Mouse (Mus musculus) midbrain, embryonic 11.5 days (tissue): ENCODE measurements around the gene Ildr2. TPM values are rescaled to one million over a fixed set of nuclear protein-coding genes. Genes with fewer than 3 reads are reported as not detected.

Source experiments
- ATAC-seq: fragments of 200-750 bp; cut with Nextera tagmentation; 2 replicates; pipeline ENCODE4 v1.8.0; 2017; ENCODE audit warnings: moderate TSS enrichment, moderate library complexity; ENCODE audit not compliant: low FRiP score
- DNase-seq: peaks from one replicate; pipeline ENCODE4 v3.0.0; 2015; ENCODE audit warnings: low spot score; ENCODE audit errors: missing footprints
- H3K27ac ChIP-seq: fragments of 300-500 bp; sonication (generic); 2 replicates; pipeline ENCODE4 v1.5.1; 2014; ENCODE audit warnings: low read depth, low read length
- H3K27me3 ChIP-seq: fragments of 300-500 bp; sonication (generic); 2 replicates; pipeline ENCODE4 v1.6.1; 2014; ENCODE audit warnings: mild to moderate bottlenecking, low read length, moderate library complexity, mixed read lengths; ENCODE audit not compliant: control insufficient read depth, insufficient read depth
- H3K36me3 ChIP-seq: fragments of 300-500 bp; sonication (generic); 2 replicates; pipeline ENCODE4 v1.6.1; 2014; ENCODE audit warnings: mild to moderate bottlenecking, low read length, moderate library complexity, mixed read lengths; ENCODE audit not compliant: control insufficient read depth, insufficient read depth
- H3K4me1 ChIP-seq: fragments of 300-500 bp; sonication (generic); 2 replicates; pipeline ENCODE4 v1.6.1; 2014; ENCODE audit warnings: low read length; ENCODE audit not compliant: control insufficient read depth, insufficient read depth
- H3K4me2 ChIP-seq: fragments of 300-500 bp; sonication (generic); 2 replicates; pipeline ENCODE4 v1.6.1; 2014; ENCODE audit warnings: mild to moderate bottlenecking, moderate library complexity
- H3K4me3 ChIP-seq: fragments of 300-500 bp; sonication (generic); 2 replicates; pipeline ENCODE4 v1.5.1; 2014; ENCODE audit warnings: low read depth, low read length
- H3K9ac ChIP-seq: fragments of 300-500 bp; sonication (generic); 2 replicates; pipeline ENCODE4 v1.6.1; 2014; ENCODE audit warnings: low read length
- H3K9me3 ChIP-seq: fragments of 300-500 bp; sonication (generic); 2 replicates; pipeline ENCODE4 v1.6.1; 2016; ENCODE audit warnings: low read length; ENCODE audit not compliant: control insufficient read depth
- WGBS: fragments of 180-500 bp; shearing (Covaris S2); extraction: QIAGEN DNeasy Blood & Tissue Kit; methylation state at CpG from one replicate; pipeline ENCODE4 v1.1.7; 2014; 5-methylcytosine and 5-hydroxymethylcytosine counted together
- polyA plus RNA-seq: library from polyadenylated mRNA; unstranded; fragments of >200 nt; fragmentation: Nextera tagmentation; extraction: Ambion mirVana; gene quantifications from 2 replicates; pipeline ENCODE4 v1.2.1, GENCODE M21; 2014

Ildr2 gene
- 12.2 and 12.8 TPM in 2 replicates for polyA plus RNA-seq

- H3K4me2 ChIP-seq, result peak within 1 kb of the TSS; percentile 67
- ATAC-seq (peak; percentile 76), DNase-seq (peak; percentile 96)
- H3K27ac ChIP-seq, result peak within 1 kb of the TSS; percentile 64
- peak within 1 kb of the TSS; percentile 73 for H3K9ac ChIP-seq
- no peaks in the 10 kb centered on the region for H3K9me3 ChIP-seq
- no peaks in the 10 kb centered on the region for H3K27me3 ChIP-seq
- peaks cover 21% of the 10 kb centered on the region for H3K4me1 ChIP-seq
- peak within 1 kb of the TSS; percentile 51 for H3K4me3 ChIP-seq
- WGBS, result under 1% methylated on average over 72 of the region's 72 CpGs
- H3K36me3 ChIP-seq, result no peaks in the 10 kb centered on the region
Observed at GRCm38 (mm10) chr1:166253898-166254894, at the start of gene Ildr2. TSS of gene Ildr2 (plus strand) at chr1:166254139.

GRCm38 (mm10) chr1:166204171-166204570 is 49.8 kb upstream of the Ildr2 start:
- DNase-seq (no peak), ATAC-seq (no peak)
- no peaks in the 10 kb centered on the region for H3K4me1 ChIP-seq
- no peaks in the 10 kb centered on the region for H3K27me3 ChIP-seq
- 23% methylated on average over 5 of the region's 5 CpGs for WGBS
- no peak overlapping the region for H3K4me2 ChIP-seq
- no peaks in the 10 kb centered on the region for H3K36me3 ChIP-seq
- H3K9me3 ChIP-seq, result no peaks in the 10 kb centered on the region
- H3K9ac ChIP-seq, result no peak overlapping the region
- no peak overlapping the region for H3K27ac ChIP-seq
- no peak overlapping the region for H3K4me3 ChIP-seq

- DNase-seq, result no peak
- Histone ChIP-seq H3K36me3 (no peaks in the 10 kb centered on the region), H3K27me3 (no peaks in the 10 kb centered on the region), H3K9ac (no peak overlapping the region), H3K4me3 (no peak overlapping the region), H3K9me3 (no peaks in the 10 kb centered on the region), H3K27ac (no peak overlapping the region), H3K4me1 (no peaks in the 10 kb centered on the region), H3K4me2 (no peak overlapping the region)
- WGBS, result 90% methylated on average over 3 of the region's 3 CpGs
- ATAC-seq, result no peak
Observed at GRCm38 (mm10) chr1:166205159-166205558, 48.8 kb upstream of the Ildr2 start.

- no peak for DNase-seq
- Histone ChIP-seq H3K4me3 (no peak overlapping the region), H3K36me3 (no peaks in the 10 kb centered on the region), H3K9ac (no peak overlapping the region), H3K4me2 (no peak overlapping the region), H3K9me3 (no peaks in the 10 kb centered on the region), H3K27ac (no peak overlapping the region), H3K4me1 (no peaks in the 10 kb centered on the region), H3K27me3 (no peaks in the 10 kb centered on the region)
- no peak for ATAC-seq
- WGBS, result 91% methylated on average over 6 of the region's 6 CpGs
Observed at GRCm38 (mm10) chr1:166209371-166209770, 44.6 kb upstream of the Ildr2 start.

GRCm38 (mm10) chr1:166214181-166214580 is 39.8 kb upstream of the Ildr2 start:
- H3K27ac ChIP-seq, result no peak overlapping the region
- no peak overlapping the region for H3K9ac ChIP-seq
- no peak for ATAC-seq
- no peak overlapping the region for H3K4me2 ChIP-seq
- 84% methylated on average over 4 of the region's 4 CpGs for WGBS
- no peaks in the 10 kb centered on the region for H3K9me3 ChIP-seq
- no peaks in the 10 kb centered on the region for H3K27me3 ChIP-seq
- no peaks in the 10 kb centered on the region for H3K36me3 ChIP-seq
- H3K4me1 ChIP-seq, result no peaks in the 10 kb centered on the region
- no peak for DNase-seq
- no peak overlapping the region for H3K4me3 ChIP-seq

- Histone ChIP-seq H3K9me3 (no peaks in the 10 kb centered on the region), H3K27me3 (no peaks in the 10 kb centered on the region), H3K36me3 (no peaks in the 10 kb centered on the region), H3K9ac (no peak within 1 kb of the TSS), H3K4me2 (no peak within 1 kb of the TSS), H3K4me3 (no peak within 1 kb of the TSS), H3K27ac (no peak within 1 kb of the TSS), H3K4me1 (no peaks in the 10 kb centered on the region)
- WGBS, result 87% methylated on average over 53 of the region's 53 CpGs
- no peak for DNase-seq
- no peak for ATAC-seq
Observed at GRCm38 (mm10) chr1:166238315-166238969, 15.5 kb upstream of the Ildr2 start, which contains the start of gene Mael. TSS of gene Mael (minus strand) at chr1:166238747.

- no peaks in the 10 kb centered on the region for H3K9me3 ChIP-seq
- H3K27ac ChIP-seq, result no peak overlapping the region
- ATAC-seq (no peak), DNase-seq (no peak)
- WGBS, result 78% methylated on average over 6 of the region's 6 CpGs
- H3K36me3 ChIP-seq, result no peaks in the 10 kb centered on the region
- H3K4me2 ChIP-seq, result no peak overlapping the region
- no peak overlapping the region for H3K9ac ChIP-seq
- no peak overlapping the region for H3K4me3 ChIP-seq
- no peaks in the 10 kb centered on the region for H3K27me3 ChIP-seq
- H3K4me1 ChIP-seq, result no peaks in the 10 kb centered on the region
Observed at GRCm38 (mm10) chr1:166244285-166244684, 9.7 kb upstream of the Ildr2 start.

GRCm38 (mm10) chr1:166255091-166255490 is 1.2 kb downstream of the Ildr2 start:
- H3K4me1 ChIP-seq, result peaks cover 21% of the 10 kb centered on the region
- DNase-seq, result peak; percentile 90
- peak overlapping the region; percentile 64 for H3K27ac ChIP-seq

GRCm38 (mm10) chr1:166255651-166256050 is 1.7 kb downstream of the Ildr2 start:
- Histone ChIP-seq H3K4me3 (peak overlapping the region; percentile 51), H3K9ac (peak overlapping the region; percentile 73), H3K27ac (peak overlapping the region; percentile 64), H3K9me3 (no peaks in the 10 kb centered on the region), H3K36me3 (no peaks in the 10 kb centered on the region), H3K4me2 (peak overlapping the region; percentile 67), H3K4me1 (peaks cover 21% of the 10 kb centered on the region), H3K27me3 (no peaks in the 10 kb centered on the region)
- ATAC-seq (peak; percentile 19), DNase-seq (peak; percentile 93)
- 12% methylated on average over 2 of the region's 2 CpGs for WGBS

More at GRCm38 (mm10) chr1:166255091-166255490, 1.2 kb downstream of the Ildr2 start:
- Histone ChIP-seq H3K4me3 (peak overlapping the region; percentile 51), H3K27me3 (no peaks in the 10 kb centered on the region), H3K9me3 (no peaks in the 10 kb centered on the region), H3K36me3 (no peaks in the 10 kb centered on the region), H3K9ac (peak overlapping the region; percentile 73), H3K4me2 (peak overlapping the region; percentile 67)
- 11% methylated on average over 8 of the region's 8 CpGs for WGBS
- ATAC-seq, result no peak
